Mouse (Mus musculus) cerebellum, postnatal 25 days (tissue): ENCODE measurements around the gene Poc1a.

ENCODE experiments used
- DNase-seq, 2 experiments: peaks; one replicate each; pipeline ENCODE4 v3.0.0; 2021; ENCODE audit warnings: mixed read lengths in 2 of 2

Gene Poc1a

DNA sequence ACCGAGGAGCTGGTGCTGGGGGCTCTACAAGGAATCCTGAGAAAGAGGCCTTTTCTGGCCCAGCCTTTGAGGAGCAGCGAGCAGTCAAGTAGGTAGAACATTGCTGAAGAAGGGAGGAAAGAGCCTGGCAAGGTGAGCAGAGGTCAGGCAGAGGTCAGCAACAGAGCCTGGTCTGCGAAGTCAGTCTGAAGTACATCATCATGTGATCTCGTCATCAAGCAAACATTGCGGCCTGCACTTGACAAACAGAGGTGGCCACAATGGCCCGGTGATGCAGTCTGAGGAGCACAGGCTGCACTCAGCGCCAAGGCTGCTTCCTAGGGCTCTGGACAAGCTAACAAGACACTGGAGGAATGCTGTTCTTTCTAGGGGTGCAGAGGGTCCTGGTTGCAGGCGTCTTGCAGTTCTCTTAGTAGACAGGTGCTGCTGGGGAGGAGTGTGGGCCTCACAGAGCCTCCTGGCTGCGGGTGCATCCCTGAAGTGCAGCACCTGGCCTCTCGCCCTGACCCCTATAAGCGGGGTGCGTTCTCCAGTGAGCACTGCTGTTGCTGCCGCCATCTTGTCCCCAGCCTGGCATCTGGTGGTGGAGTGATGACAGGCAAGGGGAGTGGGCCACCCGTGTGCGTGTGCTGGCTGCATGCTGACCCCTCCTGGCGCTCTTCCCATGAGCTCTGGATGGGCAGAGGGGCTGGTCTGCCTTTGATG lies 21.7 kb downstream of the Poc1a start:
- no peak for DNase-seq

DNA sequence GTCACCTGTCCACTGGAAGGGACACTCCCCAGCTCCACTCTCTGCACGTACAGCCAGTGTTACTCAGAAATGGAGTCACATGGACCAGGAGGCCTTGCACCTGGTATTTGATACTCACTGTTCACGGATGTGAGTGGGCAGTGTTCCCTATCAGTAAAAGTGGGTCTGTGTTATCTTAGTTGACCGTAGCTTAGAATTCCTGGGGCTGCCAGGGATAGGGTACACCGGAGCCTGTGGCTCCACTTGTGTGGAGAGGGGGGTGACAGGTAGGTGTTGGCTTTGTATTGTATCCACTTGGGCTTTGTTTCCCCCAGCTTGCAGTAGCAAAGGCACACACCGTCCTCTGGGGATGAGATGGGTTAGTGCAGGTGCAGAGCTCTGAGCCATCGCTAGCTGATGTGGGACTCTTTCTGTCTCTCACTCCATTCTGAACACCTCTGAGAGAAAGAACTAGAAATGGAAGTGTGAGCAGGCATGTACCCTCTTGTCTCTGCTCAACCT lies 22.6 kb downstream of the Poc1a start:
- DNase-seq, result no peak

DNA sequence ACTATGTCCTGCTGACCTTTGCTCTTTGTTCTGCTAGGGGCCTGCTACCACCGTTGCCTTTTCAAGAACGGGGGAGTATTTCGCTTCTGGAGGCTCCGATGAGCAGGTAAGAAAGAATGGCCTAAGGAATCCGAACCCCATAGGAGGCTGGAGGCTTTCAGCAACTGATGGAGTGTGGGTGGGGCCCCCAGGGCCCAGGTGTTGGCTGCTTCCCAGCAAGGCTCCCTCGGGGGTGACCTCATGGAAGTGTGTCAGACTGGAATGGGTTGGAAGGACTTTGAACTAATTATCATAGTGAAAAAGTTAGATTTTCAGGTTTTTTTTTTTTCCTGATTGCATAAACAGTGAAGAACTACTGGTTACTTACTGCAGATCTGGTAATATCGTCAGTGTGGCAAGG lies 24.4 kb downstream of the Poc1a start:
- no peak for DNase-seq

DNA sequence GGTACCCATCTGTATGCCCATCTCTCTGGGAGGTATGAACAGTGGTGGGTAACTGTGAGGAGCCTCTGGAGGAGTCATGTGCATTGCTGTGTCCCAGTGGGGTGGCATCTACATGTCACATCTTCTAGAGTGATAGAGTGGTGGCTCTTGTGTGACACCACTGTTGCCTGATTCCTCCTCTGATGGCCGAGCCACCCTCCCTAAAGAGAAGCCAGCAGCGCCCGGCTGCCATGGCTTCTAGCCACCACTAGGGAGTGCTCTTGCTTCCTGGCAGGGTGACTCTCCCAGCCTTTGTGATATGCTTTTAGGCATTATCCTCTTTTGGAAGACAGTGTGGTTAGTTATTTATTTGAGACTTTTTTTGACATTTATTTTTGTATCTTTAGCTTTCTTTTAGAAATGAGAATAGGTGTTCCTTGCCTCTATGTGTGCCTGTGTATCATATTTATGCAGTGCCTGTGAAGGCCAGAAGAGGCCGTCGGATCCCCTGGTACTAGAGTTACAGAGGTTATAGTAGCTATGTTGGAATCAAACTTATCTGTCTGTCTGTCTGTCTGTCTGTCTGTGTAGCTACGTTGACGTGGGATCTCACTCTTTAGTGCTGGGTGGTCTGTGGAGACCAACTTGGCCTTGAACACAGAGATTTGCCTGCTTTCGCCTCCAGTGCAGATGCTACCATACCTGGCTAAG lies 25.9 kb downstream of the Poc1a start:
- peak; percentile 79 to 88 for DNase-seq

DNA sequence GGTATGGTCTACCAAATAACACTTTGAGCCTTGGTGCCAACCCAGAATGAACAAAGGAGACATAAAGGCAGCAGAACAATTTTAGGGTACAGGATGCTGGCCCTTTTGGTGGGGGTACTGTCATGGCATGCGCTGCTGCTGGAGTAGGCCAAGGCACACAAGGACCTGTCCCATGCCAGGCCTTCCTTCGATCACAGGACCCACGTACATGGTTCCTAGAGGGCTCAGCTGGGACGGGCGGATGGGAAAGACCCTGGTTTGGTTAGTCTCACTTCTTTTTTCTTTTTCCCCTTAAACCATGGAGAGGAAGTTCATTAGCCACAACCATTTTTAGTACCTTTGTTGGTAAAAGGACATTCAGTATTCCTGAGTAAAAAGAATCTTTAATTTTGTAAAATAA lies 27.3 kb downstream of the Poc1a start:
- DNase-seq, result no peak

DNA sequence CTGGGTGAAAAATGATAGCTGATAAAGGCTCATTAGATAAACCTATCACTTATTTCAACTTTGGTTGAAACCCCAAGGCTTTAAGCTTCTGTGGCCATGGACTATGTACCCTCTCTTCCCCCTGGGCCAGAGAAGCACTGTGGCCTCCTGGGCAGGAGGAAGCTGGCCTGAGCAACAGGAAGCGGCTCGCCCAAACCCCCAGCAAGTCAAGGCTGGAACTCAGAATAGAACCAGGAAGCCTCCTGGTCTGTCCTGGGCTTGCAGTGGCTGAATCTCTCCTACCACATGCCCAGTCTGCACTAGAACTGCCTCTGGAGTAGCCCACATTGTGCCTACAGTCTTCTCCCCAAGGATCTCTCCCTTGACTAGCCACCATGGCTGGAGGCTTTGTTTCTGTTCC lies 27.7 kb downstream of the Poc1a start:
- no peak for DNase-seq

DNA sequence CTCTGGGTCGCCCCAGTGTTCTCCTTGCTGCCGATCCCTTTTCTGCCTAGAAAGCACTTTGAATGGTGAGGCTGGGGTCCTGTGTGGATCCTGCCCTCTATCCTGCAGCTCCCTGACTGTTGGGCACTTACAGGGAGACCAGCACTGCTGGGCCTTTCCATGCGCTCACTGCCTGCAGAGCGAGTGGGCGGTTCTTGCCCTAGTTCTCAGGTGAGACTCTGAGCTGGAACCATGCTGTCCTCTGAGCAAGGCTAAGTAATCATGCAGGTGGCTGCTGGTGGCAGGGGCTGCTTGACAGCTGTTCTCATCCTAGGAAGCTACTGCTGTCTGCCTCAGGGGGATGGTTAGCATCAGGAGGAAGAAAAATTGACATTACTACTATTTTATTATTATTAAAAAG lies 28.1 kb downstream of the Poc1a start:
- DNase-seq, result no peak

DNA sequence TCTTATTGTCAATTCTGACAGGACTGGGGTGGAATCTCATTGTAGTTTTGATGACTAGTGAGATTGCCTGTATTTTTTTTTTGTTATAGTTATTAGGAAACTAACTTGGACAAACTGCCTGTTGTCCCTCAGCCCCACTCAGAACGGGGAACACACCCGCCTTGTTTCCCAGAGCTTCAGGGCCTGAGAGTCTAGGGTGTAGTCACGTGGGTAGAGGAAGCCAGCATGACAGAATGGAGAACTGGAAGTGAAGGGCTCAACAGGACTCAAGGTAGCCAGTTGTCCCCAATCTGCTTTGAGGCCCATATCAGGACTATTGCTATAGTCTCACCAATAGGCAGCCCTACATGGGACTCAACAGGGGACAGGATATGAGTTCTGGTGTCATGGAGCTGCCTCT lies 29.0 kb downstream of the Poc1a start:
- no peak for DNase-seq

DNA sequence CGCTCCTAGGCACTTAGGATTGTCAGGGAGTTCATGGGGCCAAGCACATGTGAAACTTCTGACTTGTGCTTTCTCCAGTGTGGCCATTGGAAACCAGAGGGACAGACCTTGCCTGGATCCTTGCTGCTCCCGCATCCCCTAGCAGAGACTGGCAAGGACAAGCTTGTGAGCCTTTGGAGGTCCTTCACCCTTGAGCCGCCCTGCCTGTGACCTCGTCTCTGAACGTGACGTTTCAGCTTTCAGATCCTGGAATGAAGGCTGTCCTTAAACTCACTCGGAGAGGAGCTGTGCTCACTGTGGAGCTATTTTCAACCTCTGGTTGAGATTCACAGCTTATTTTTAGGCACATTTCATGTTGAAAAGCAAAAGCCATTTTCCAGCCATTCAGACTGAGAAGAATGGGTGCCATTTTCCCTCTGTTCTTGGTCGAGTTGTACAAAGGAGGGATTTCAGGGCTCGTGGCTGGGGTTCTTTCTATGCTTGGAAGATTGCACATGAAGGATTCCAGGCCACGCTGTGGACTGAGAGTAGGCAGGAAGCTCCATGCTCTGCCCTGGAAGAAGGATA lies 30.8 kb downstream of the Poc1a start:
- DNase-seq, result no peak

DNA sequence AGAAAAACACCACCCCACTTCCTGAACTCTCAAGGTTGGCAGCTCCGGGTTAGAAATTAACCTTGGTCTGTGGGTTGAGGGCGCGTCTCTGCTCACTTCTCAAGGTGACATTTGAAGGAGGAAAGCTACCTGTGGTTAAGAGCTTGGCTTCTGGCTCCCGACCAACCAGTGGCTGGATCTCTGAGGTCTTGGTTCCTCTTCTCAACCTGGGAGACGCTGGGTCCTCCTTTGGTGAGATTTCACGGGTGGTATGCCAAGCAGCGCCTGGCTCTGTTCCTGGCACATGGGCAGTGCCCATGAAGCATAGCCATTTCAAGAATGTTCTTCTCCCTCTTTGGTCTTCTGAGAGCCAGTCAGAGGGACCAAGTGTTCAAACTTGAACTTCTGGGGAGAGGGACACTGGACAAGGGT lies 32.1 kb downstream of the Poc1a start:
- DNase-seq, result no peak

DNA sequence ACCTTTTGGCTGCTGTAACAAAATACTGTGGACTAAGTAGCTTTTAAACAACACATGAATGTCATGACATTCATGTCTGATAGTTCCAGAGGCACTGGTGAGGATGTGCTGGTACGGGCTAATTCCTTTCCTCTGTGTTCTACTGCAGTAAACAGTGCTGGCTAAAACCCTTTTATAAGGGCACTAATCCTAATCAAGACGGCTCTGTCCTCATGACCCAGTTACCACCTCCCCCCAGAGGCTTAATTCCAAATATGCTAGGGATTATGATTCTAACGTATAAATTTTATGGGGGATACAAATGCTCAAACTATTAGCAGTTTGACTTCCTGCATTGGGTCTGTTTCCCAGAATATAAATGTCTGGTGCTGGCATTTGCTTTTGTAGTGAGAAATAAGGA lies 33.3 kb downstream of the Poc1a start:
- DNase-seq, result no peak

DNA sequence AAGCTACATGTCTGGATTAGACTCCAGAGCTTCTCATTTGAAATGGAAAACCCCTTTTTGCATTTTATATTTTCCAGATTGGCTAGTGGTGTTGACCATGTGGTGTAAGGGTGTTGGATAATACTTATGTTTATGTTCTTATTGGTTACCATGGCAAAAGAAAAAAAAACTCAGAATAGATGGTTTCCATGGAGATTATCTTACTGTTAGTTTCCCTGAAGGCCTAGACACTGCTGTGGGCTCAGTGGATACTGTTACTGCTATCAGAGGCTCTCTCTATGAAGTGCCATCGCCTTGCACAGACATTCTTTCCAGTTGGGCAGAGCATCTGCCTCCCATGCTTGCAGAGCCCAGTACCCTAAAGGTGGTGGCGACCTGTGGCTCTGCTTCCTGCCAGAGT lies 37.2 kb downstream of the Poc1a start:
- DNase-seq, result no peak

DNA sequence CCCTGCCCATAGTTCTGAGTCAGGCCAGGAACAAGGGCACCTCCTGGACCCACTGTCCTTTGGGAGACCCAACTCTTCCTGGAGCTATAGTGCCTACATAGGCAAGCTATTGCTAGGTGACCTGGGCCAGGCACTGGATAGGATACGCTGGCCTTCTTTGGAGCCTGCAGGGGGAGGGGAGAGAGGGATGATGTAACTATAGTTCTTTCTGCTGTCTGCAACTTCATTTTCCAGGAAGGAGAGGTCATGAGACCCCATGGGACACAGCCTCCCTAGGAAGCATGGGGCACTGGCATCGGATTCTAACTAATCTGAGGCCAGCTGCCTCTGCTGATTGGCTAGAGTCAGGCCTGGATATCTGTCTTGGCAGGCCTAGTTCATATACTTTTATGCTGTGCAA lies 38.2 kb downstream of the Poc1a start:
- no peak for DNase-seq

DNA sequence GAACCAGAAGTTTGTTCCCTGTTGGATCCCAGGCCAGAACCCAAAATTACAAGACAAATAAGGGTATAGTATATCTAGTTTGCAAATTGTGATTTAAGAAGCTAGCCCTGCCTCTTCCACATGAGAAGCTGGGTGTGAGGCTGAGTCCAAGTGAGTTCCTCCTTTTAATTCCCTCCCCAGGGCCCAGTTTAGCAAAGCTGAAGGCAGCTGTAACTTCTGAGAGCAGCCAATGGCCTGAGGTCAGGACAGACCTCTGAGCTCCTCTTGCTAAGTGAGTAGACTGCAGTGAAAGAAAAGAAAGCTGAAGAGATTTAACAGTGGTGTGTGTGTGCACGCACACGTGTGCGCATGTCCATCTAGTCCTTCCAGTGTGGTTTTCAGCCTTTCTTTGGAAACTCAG lies 41.6 kb downstream of the Poc1a start:
- no peak for DNase-seq

DNA sequence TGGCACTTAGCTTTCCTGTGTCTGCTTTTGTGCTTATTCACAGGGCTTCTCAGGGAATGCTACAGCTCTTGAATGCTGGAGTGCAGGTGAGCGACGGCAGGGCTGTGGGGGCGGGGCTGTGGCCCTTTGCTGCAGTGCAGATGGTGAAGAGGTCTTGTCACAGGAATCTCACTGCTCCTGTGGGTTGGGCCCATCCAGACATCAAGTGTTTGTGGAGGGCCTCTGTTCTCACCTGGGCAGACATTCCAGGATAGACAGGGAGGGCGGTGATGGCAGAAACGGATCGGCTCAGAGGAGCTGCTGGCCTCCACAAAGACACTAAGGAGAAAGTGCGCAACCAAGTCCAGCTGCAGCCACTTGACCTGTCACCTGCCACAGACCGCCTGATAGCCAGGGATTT lies 45.4 kb downstream of the Poc1a start:
- DNase-seq, result no peak

DNA sequence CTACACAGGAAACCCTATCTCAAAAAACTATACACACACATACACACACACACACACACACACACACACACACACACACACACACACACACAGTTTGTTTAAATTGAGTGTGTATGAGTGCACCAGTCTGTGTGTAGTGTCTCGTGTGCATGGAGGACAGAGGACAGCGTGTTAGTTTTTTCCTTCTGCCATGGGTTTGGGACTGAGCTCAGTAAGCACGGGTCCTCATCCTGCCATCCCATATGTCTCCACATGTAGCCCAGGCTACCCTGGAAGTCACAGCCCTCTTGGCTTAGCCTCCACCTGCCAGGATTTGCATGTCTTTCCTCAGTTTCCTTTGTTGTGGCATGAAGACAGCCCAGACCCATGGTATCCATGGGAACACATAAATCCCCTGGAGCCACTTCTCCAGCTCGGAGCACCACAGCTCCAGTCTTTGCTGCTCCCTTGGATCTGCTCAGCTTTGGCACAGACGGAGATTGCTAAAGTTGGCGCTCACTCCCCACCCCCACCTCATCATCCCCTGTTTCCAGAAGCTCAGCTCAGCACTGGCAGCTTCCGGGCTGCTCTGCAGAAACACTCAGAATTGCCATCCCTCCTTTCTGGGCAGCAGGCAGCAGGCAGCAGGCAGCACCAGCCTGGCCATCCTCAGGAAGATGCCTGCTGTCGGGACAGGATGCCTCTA lies 46.4 kb downstream of the Poc1a start:
- DNase-seq, result no peak

DNA sequence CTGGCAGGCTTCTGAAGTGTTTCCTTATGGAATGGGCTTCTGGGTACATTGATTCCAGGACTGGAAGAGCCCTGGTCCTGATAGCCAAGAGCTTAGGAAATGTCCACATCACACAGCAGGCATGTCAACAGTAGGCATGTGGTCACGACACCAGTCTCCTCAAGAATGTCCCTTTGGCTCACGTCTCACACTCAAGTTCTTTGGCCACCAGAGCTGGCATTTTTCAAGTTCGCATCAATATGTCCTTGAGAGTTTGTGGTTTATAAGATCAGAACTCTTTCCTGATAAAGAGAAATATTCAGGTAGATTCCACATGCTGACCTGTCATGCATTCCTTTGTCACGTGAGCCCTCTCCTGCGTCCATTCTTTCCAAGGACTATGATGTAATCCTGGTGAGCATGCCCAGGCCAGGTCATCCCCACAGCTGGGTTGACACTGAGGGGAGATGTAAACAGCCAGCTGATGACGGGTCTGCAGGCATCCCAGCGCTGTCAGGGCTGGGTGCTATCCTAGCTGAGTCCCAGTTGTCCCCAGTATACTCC lies 47.3 kb downstream of the Poc1a start:
- DNase-seq, result no peak

DNA sequence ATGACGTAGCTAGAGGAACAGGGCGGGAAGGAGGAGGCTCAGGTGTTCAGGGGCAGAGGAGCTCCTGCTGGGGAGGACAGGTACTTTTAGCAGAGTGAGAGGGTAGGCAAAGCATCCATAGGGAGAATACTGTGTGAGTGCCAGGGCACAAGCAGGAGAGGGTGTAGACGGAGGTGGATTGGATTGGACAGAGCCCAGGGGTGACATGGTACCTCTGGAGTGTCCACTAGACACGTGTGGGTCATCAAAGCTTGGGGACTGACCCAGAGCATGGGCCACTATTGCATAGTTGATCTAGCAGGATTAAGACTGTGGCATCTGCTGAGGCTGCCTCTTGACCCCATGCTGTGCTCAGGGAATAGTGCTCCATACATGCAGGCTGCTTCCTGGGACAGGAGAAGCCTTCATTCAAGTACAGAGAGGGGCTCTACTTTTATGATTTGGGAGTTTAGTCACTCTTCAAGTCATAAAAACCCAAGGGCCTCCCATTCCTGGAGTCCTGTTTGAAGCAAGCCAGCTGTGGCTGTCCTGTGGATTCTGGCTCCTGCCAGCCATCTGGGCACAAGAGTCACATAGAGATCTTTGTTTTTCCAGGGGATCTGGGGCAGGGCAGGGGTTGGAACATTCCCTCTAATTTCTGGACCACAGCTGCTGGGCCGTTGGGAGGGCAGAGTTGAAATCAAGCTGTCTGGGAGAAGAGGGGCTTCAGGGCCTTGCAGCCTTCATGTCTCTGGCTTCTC lies 48.1 kb downstream of the Poc1a start:
- no peak for DNase-seq

DNA sequence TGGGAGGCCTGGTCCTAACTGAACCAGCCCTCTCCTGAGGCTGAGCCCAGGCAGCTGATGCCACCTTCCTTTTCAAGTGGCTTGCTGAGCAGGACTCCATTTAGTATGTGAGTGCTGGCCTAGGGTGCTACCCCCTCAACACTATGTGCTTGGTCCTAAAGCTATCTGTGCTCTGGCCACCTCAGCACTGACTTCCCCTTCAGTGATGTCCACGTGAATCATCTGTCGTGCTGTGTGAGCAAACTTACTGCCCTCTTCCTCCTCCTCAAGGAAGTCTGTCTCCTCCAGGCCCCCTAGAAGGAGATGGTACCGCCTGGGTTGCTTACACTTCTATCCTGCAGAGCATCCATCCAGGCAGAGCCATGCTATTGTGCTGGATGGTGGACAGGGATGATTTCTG lies 51.9 kb downstream of the Poc1a start:
- DNase-seq, result no peak

DNA sequence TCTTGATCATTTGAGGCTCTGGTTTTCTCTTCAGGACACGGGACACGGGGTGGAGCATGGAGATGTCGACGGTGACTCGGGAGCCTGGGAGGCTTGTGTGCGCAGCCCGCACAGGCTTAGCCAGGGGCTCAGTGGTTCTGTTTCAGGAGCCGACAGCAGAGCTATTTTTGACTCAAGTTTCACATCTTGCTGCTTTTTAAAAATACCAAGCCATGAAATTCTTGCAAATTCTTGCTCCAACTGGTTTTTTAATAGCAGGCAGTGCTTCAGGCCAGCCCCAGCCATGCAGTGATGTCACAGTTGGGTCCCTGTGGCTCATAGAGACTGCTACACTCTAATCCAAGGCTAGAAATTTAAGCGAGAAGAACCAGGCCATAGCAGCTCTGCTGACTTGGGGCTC lies 56.8 kb downstream of the Poc1a start:
- no peak for DNase-seq

DNA sequence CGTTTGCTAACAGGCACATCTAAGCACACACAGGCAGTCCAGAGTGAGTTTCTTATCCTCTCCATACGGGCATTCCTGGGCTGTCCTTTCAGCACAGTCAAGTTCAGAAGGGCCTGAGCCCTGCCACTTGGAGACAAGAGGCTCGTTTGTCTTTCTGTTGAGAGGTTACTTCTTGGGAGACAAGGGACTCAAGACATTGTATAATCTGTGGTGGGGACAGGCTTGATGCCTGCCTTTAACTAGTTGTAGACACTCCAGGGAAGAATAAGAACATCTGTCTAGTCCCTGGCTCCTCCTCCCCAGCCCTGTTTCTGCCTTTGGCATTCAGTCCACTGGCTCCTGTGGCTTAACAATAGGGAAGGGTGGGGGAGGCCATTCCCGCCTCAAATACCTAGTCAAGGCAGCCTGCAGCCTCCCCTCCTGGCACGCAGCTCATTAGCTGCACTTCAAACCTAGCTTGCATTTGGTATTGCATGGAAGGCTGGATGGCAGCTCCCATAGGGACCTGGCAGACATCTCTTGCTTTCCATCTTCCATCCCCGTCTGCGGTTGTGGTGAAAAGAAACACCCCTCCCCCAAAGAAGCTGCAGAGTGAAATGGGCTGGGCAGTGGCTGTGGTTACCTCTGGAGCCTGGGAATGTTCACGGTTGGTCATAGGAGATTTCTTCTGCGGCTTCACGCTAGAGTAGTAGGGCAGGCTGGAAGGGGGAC lies 57.8 kb downstream of the Poc1a start:
- DNase-seq, result no peak

DNA sequence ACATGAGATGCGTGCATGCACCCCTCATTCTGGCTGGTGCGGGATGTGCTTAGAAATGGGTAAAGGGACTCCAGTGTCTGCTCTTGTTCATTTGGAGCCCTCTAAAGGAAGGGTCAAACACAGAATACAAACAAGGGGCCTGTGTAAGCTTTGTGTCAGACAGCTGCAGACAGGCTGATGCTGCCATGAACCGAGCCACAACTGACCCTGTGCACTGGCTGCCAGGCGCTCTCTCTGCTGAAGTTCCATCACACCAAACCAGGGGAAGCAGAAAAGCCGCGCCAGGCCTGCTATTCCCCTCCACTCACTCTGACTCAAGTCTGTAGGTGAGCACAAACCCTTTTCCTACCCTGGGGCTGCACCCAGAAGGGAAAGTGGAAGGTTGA lies 58.3 kb downstream of the Poc1a start:
- no peak for DNase-seq
